Mouse (Mus musculus): ENCODE measurements at regions not wholly inside any gene's neighbourhood (a gene's known extent, or its start where the extent isn't known, plus 50 kb on each side); places are given as distances from the start of the nearest gene placed in this dataset.
A peak's percentile ranks its signal among the peaks of the same experiment; 100 is the strongest.

DNA sequence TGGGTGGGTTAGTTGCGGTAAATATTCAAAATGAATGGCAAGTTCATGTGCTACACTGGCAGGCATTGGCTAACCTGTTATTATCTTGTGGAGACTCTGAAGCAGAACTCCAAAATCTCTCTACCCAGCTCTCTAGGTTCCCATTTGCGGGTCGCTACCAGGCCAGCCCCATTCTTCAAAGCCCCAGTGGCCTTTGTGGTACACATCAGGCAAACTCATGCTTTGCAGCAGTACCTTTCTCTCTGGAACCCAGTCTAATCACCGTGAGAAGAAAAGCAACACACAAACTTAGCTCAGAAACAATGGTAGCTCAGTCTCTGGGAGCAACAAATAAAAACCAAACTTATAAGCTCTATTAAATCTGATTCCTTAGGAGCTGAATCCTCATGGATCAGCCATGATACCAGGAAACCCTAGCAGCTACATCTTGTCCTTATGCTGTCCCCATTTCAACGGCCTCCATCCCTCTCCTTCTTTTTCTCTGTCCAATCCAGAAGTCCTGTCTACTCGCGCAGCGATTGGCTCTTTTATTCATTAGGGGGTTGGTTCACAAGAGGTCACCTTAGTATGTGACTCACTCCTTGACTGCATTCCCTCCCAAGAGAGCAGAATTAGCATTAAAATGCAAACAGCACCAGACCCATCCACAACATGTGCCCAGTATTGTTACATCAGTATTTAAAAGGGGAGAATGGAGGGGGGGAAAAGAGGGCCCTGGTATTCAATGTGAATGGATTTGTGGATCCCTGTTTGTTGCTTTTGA lies 400.0 kb upstream of the Adgrb3 start:
- H3K36me3 ChIP-seq (ENCODE audit: control insufficient read depth, insufficient read depth, low read length) = no peaks in the 10 kb centered on the region
- H3K9me3 ChIP-seq (ENCODE audit: control insufficient read depth, low read length) = no peaks in the 10 kb centered on the region
- peak; percentile 94 for ATAC-seq (ENCODE audit: low FRiP score)
- H3K9ac ChIP-seq (ENCODE audit: low read depth, low read length) = no peak overlapping the region
- DNase-seq (ENCODE audit: low spot score) = peak; percentile 20
- H3K27ac ChIP-seq (ENCODE audit: low read depth, low read length) = no peak overlapping the region
- no peaks in the 10 kb centered on the region for H3K27me3 ChIP-seq (ENCODE audit: control insufficient read depth, insufficient read depth, low read length)
- H3K4me2 ChIP-seq (replicated peaks; ENCODE audit: low read depth, low read length) = no peak overlapping the region
- no peak overlapping the region for H3K4me3 ChIP-seq (ENCODE audit: low read depth, low read length)
- H3K4me1 ChIP-seq (replicated peaks; ENCODE audit: control insufficient read depth, insufficient read depth, low read length) = no peaks in the 10 kb centered on the region
- 57% methylated on average over 8 of the region's 8 CpGs for WGBS

DNA sequence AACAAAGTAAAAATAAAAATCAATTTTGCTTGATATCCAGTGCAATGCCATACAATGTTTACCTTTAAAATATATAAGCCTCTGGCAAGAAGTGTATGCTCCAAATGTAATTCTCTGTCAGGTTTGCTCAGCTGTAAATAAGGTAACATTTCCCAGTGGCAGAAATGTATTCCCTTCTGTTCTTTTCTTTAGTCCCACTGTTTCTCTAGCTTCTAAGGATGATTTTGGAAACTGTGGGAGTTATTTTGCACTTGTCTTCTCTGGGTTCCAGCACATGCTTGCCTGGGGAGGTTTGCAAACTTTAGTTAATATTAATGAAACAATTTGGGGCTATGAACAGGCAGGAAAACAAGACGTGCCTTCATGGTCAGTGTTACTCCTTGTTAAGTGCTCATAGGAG lies 374.9 kb upstream of the Adgrb3 start:
- no peak overlapping the region for H3K4me2 ChIP-seq (replicated peaks; ENCODE audit: low read depth, low read length)
- DNase-seq (ENCODE audit: low spot score) = no peak
- no peaks in the 10 kb centered on the region for H3K36me3 ChIP-seq (ENCODE audit: control insufficient read depth, insufficient read depth, low read length)
- no peak overlapping the region for H3K27ac ChIP-seq (ENCODE audit: low read depth, low read length)
- H3K27me3 ChIP-seq (ENCODE audit: control insufficient read depth, insufficient read depth, low read length) = no peaks in the 10 kb centered on the region
- no peak for ATAC-seq (ENCODE audit: low FRiP score)
- H3K9ac ChIP-seq (ENCODE audit: low read depth, low read length) = no peak overlapping the region
- no peaks in the 10 kb centered on the region for H3K9me3 ChIP-seq (ENCODE audit: control insufficient read depth, low read length)
- WGBS = 77% methylated on average over 1 of the region's 1 CpGs
- no peak overlapping the region for H3K4me3 ChIP-seq (ENCODE audit: low read depth, low read length)
- no peaks in the 10 kb centered on the region for H3K4me1 ChIP-seq (replicated peaks; ENCODE audit: control insufficient read depth, insufficient read depth, low read length)

All from hindbrain, embryonic 11.5 days (tissue).